Mouse (Mus musculus) thymus, postnatal 25 days (tissue): ENCODE results near the gene Thbs1.
"Not testable (repeated sequence)": the region's sequence is repeated elsewhere in the genome, so short reads cannot be mapped to it uniquely, and the experiment has no call there.

Experiments used
- DNase-seq: peaks from one replicate; pipeline ENCODE4 v3.0.0; 2022

Gene Thbs1

GRCm38 (mm10) chr2:118115647-118116046 is 4.0 kb downstream of the Thbs1 start:
- no peak for DNase-seq

- DNase-seq = no peak
Measured at GRCm38 (mm10) chr2:118116180-118116579, 4.5 kb downstream of the Thbs1 start.

GRCm38 (mm10) chr2:118116754-118117290 is 5.1 kb downstream of the Thbs1 start:
- no peak for DNase-seq

DNA sequence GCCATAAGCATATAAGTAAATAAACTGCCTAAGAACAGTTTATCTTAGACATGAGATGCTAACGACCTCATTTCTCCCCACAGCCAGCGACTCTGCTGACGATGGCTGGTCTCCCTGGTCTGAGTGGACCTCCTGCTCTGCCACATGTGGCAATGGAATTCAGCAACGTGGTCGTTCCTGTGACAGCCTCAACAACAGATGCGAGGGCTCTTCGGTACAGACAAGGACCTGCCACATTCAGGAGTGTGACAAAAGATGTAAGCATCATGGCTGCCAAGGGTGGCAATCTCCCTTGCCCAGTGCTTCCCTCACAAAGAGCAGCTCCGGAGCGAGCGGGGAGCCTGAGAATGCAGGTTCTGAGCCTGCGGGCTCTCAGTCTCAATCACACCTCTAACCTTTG is 5.7 kb downstream of the Thbs1 start:
- DNase-seq = no peak

DNA sequence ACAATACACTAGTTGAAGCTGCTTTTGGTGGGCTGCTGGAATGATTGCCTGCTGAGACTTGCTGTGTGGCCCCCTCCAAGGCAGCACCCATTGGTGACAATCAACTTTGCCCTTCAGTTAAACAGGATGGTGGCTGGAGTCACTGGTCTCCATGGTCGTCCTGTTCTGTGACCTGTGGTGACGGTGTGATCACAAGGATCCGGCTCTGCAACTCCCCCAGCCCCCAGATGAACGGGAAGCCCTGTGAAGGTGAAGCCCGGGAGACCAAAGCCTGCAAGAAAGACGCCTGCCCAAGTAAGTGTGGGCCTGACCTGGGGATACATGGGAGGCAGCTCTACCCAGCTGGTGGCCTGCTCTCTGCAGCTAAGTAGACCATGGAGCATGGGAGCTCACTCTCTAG is 6.4 kb downstream of the Thbs1 start:
- no peak for DNase-seq

- DNase-seq = no peak
Measured at GRCm38 (mm10) chr2:118118515-118118914, 6.8 kb downstream of the Thbs1 start.

- DNase-seq = no peak
Measured at GRCm38 (mm10) chr2:118119684-118120083, 8.0 kb downstream of the Thbs1 start.

DNA sequence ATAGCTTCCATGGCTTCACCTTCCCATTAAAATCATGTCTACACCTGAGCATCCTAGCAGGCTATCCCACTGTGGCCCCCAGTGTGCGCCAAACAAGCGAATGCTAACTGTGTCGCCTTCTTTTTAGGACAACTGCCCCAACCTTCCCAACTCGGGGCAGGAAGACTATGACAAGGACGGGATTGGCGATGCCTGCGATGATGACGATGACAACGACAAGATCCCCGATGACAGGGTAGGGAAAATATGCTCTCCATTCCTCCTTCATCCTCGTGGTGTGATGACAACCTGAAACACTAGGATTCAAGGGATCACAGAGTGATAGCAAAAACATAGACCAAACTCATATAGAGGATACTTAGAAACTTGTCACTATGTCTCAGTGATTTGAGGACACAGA is 8.4 kb downstream of the Thbs1 start:
- DNase-seq = no peak

- no peak for DNase-seq
Measured at GRCm38 (mm10) chr2:118120751-118121150, 9.1 kb downstream of the Thbs1 start.

GRCm38 (mm10) chr2:118122291-118122690 is 10.6 kb downstream of the Thbs1 start:
- no peak for DNase-seq

DNA sequence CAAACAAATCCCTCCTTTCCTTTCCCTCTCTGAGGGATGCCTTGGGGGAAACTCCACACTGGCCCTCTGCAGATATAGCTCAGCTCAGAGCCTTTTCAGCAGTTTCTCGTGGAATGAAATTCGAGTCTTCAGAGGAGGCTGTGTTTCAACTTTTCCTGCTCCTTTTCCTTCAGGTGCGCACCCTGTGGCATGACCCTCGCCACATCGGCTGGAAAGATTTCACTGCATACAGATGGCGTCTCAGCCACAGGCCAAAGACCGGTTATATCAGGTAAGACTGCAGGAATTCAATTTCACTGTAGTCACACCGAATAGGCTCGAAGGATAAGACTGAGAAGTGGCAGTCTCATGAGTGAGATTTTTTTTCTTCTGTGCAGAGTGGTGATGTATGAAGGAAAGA is 12.1 kb downstream of the Thbs1 start:
- DNase-seq = no peak

- no peak for DNase-seq
Measured at GRCm38 (mm10) chr2:118124437-118124836, 12.8 kb downstream of the Thbs1 start.

DNA sequence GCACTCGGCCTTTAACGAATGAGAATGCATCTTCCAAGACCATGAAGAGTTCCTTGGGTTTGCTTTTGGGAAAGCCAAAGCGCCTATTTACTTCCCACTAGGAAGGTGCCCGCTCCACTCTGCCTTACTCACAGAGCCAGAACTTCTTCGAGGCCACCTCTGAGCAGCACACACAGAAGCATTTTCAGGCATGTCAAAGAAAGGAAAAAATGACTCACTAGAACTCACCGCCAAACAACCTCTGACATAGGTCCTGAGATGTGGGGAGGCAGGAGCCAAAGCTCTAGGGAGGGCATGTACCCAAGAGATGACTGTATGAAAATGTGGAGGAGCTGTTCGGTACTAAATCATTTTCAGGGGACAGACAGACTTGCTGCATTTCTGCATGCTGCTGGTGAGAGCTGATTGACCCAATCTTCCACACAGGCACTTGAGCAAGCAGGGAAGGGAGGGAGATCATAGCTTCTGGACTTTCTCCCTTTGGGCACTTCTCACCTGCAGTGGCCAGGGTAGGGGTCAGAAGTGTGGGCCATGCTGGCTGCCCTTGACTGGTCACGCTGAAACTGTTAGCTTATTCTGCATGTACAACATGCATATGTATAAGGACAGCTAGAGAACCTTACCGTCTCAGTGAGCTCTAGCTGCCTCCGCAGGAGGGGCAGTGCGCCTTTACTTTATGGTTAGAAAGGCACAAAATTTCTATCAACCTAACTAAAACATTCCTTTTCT is 13.7 kb downstream of the Thbs1 start:
- DNase-seq = no peak

GRCm38 (mm10) chr2:118125943-118126470 is 14.3 kb downstream of the Thbs1 start:
- DNase-seq = no peak

- no peak for DNase-seq
Measured at GRCm38 (mm10) chr2:118127516-118128288, 16.0 kb downstream of the Thbs1 start.

GRCm38 (mm10) chr2:118128313-118128712 is 16.6 kb downstream of the Thbs1 start:
- DNase-seq = no peak

GRCm38 (mm10) chr2:118137071-118137470 is 25.4 kb downstream of the Thbs1 start:
- no peak for DNase-seq

DNA sequence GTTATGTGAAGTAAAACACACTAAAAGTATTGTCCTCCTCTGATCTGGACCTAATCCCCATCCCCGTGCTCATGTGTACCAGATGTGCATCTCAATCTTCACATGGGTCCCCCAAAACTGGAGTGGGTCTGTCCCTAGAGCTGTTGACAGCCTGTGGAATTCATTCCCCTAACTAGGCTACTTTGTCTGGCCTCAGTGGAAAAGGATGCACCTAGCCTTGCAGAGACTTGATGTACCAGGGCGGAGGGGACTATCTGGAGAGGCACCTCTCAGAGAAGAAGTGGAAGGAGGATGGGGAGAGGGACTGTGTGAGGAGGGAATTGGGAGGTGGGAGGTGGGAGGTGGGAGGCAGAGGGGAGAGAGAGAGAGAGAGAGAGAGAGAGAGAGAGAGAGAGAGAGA is 26.1 kb downstream of the Thbs1 start:
- no peak for DNase-seq

DNA sequence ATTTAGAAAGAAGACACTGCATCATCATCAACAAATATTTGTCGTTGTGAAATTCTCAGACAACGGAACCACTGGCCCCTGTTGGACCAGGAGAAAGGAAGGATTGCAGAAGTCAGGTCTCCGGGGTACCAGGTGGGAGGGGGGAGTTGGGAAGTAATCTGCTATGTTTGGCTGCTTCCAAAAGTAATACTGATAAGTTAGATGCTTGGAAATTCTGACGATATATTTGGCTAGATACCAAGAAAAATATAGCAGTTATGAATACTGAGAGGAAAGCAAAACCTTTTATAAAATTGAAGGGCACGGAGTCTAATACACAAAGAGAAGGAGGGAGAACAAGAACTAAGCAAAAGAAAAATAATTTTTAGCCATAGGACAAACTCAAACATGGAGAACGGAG is 27.6 kb downstream of the Thbs1 start:
- DNase-seq = no peak

DNA sequence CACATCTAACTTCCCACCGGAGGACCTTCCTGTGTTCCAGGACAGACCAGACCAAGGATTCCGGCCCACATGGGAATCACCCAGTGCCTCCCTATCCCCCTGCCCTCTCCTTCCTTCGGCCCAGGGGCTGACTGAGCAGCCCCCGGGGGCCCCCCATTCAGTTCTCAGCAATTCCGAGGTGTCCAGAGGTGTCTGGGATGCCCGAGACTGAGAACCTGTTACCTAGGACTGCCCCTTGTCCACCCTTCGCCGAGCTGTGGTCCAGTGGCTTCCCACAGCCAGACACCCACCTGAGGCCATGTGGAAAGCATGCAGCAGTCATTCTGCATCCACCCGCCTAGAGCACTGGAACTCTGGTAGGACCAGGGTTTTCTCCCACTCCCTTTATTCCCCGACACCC is 30.0 kb downstream of the Thbs1 start:
- no peak for DNase-seq

DNA sequence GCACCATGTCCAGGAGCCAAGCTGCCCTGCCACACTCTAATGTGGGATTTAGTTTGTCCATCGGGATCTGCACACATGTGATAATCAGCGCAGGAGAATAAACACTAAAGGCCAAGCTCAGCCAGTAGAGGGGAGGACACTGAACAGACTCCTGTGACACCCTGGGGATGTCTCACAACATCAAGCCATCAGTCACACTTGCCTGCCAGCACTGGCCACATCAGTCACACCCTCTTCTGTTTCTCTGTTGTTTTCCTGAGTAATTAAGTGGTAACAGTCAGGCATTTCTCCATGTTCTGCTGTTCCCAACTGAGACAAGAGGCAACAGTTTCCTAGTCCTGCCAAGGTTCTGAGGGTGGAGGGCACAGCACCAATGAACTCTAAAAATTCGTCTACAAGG is 36.1 kb downstream of the Thbs1 start:
- DNase-seq = not testable (repeated sequence)

GRCm38 (mm10) chr2:118148321-118149142 is 36.9 kb downstream of the Thbs1 start:
- no peak for DNase-seq
